10 mouse cellular contexts compared by ENCODE assay signal in genomic region chr5:31138968-31139425, GRCm38 (mm10). TPM values are rescaled to one million over a fixed set of nuclear protein-coding genes. Genes with fewer than 3 reads are reported as not detected.
DNase-seq lines count a peak whose midpoint lies in the region; ATAC-seq and TF ChIP-seq lines count a peak whose summit lies in the region.
"Had no signal": no experiment of that assay in that cellular context is flagged by ENCODE, and none has a peak within 500 bp of the region (broad histone marks: within the 10 kb centered on the region; RNA-seq: fewer than 3 reads in every experiment).

No protein-coding gene starts in this region.

- peaks cover 32% of the 10 kb centered on the region for H3K4me1 ChIP-seq in heart, embryonic 10.5 days
- peaks cover 4% of the 10 kb centered on the region; the same call in 1 of the 2 replicates for H3K4me1 ChIP-seq in heart, adult 2 months (ENCODE audit: control insufficient read depth, insufficient read depth, low read length)
- H3K4me1 ChIP-seq in heart, embryonic 15.5 days (replicated peaks) = peaks cover 25% of the 10 kb centered on the region

- peaks cover 61% of the 10 kb centered on the region for H3K27me3 ChIP-seq in heart, embryonic 10.5 days (ENCODE audit: insufficient read depth, poor library complexity, severe bottlenecking)
- H3K27me3 ChIP-seq in heart, adult 2 months (ENCODE audit: control insufficient read depth, insufficient read depth, low read length) = peaks cover 10% of the 10 kb centered on the region
- peaks cover 60% of the 10 kb centered on the region for H3K27me3 ChIP-seq in heart, embryonic 15.5 days
- H3K27me3 ChIP-seq: CH12.LX had no signal

- H3K36me3 ChIP-seq in heart, embryonic 10.5 days = peaks cover 15% of the 10 kb centered on the region
- H3K36me3 ChIP-seq in heart, adult 2 months (ENCODE audit: control insufficient read depth, insufficient read depth, low read length) = no peaks in the 10 kb centered on the region
- H3K36me3 ChIP-seq in heart, embryonic 15.5 days = peaks cover 11% of the 10 kb centered on the region

- H3K9me3 ChIP-seq in heart, embryonic 10.5 days = no peaks in the 10 kb centered on the region
- no peaks in the 10 kb centered on the region for H3K9me3 ChIP-seq in heart, embryonic 15.5 days (replicated peaks)

- TF ChIP-seq POLR2A in heart, adult 2 months (IDR thresholded peaks at IDR 0.05; ENCODE audit: insufficient read depth, low read depth, low read length) = no peak

- no peak for TF ChIP-seq EP300 in heart, adult 2 months (IDR thresholded peaks at IDR 0.05; ENCODE audit: insufficient read depth, low read depth, low read length)

- no peak for TF ChIP-seq CTCF in heart, adult 2 months (IDR thresholded peaks at IDR 0.05)

- WGBS in heart, embryonic 10.5 days = 9% methylated on average over 9 of the region's 9 CpGs
- 10% methylated on average over 9 of the region's 9 CpGs for WGBS in heart, adult 2 months
- WGBS in heart, embryonic 15.5 days = 7% methylated on average over 9 of the region's 9 CpGs

- H3K27ac ChIP-seq in heart, embryonic 10.5 days = no peak overlapping the region
- H3K27ac ChIP-seq in heart, adult 2 months = no peak overlapping the region; the same call in 1 of the 2 replicates
- H3K27ac ChIP-seq in heart, embryonic 15.5 days = no peak overlapping the region

- no peak overlapping the region for H3K9ac ChIP-seq in heart, adult 2 months (ENCODE audit: low read depth, low read length)
- no peak overlapping the region for H3K9ac ChIP-seq in heart, embryonic 15.5 days

- ATAC-seq in heart, embryonic 15.5 days (replicated peaks; ENCODE audit: insufficient number of reproducible peaks, insufficient read depth, low FRiP score, low read depth) = no peak; the same call in 1 of the 2 replicates
- ATAC-seq in frontal cortex, adult (ENCODE audit: low TSS enrichment) = no peak
- ATAC-seq in erythroid progenitor cell, adult 5-6 weeks (replicated peaks; ENCODE audit: low FRiP score, poor library complexity, severe bottlenecking) = no peak

- peak overlapping the region; percentile 49 for H3K4me3 ChIP-seq in heart, embryonic 10.5 days
- H3K4me3 ChIP-seq in heart, adult 2 months = no peak overlapping the region
- peak overlapping the region; percentile 31 for H3K4me3 ChIP-seq in heart, embryonic 15.5 days

- DNase-seq in heart, embryonic 10.5 days (ENCODE audit: low spot score) = no peak
- no peak for DNase-seq in heart, adult 2 months
- DNase-seq in Muller cell, postnatal 12 days (ENCODE audit: inconsistent ontology term) = peak; percentile 56
- DNase-seq in lung, postnatal 14 days = peak; percentile 14
- DNase-seq in layer of hippocampus, adult 9-10 months (ENCODE audit: low spot score) = no peak

- no peaks in the 10 kb centered on the region for H3K79me2 ChIP-seq in heart, adult 2 months (replicated peaks; ENCODE audit: control insufficient read depth, insufficient read depth, low read length)

- intact Hi-C loops in heart, adult 2 months (cut with DNase I) = no loop called here

- peak overlapping the region; percentile 57 for H3K4me2 ChIP-seq in heart, embryonic 15.5 days

RNA-seq across cellular contexts. Expression of gene Ucn, which starts 0.4 kb away (rescaled TPM):
- polyA plus RNA-seq in heart, embryonic 10.5 days (2016; fragmentation: Nextera tagmentation; extraction: Ambion mirVana) = not detected in 2 replicates
- total RNA-seq in heart, adult 2 months (2021) = not detected
- polyA plus RNA-seq in heart, adult 2 months (2012; rRNA removed) = not detected in 2 replicates
- polyA plus RNA-seq in heart, embryonic 15.5 days (2015; fragmentation: Nextera tagmentation; extraction: Ambion mirVana) = not detected in 2 replicates
- not detected in 2 replicates for total RNA-seq in erythroid progenitor cell, adult 5-6 weeks (2015; ENCODE audit: low replicate concordance)
- total RNA-seq in erythroid progenitor cell, adult 5-6 weeks (2017; ENCODE audit: low replicate concordance) = not detected in 2 replicates
- total RNA-seq: CH12.LX had no signal
- polyA plus RNA-seq: urinary bladder, adult 2 months had no signal

RNA-seq across cellular contexts. Expression of gene Mpv17, which starts 15.1 kb away (rescaled TPM):
- polyA plus RNA-seq in heart, embryonic 10.5 days (2016; fragmentation: Nextera tagmentation; extraction: Ambion mirVana) = 77.3 and 87.3 TPM in 2 replicates
- total RNA-seq in heart, adult 2 months (2021) = 10 to 100 TPM; 46.8 to 50.6 TPM
- polyA plus RNA-seq in heart, adult 2 months (2012; rRNA removed) = 183 and 278 TPM in 2 replicates
- 77.0 and 83.6 TPM in 2 replicates for polyA plus RNA-seq in heart, embryonic 15.5 days (2015; fragmentation: Nextera tagmentation; extraction: Ambion mirVana)
- total RNA-seq in erythroid progenitor cell, adult 5-6 weeks (2015; ENCODE audit: low replicate concordance) = 1.3 and 11.5 TPM in 2 replicates
- total RNA-seq in erythroid progenitor cell, adult 5-6 weeks (2017; ENCODE audit: low replicate concordance) = 0.23 and 4.7 TPM in 2 replicates

RNA-seq across cellular contexts. Expression of gene Trim54, which starts 22.5 kb away (rescaled TPM):
- 17.0 and 23.8 TPM in 2 replicates for polyA plus RNA-seq in heart, embryonic 10.5 days (2016; fragmentation: Nextera tagmentation; extraction: Ambion mirVana)
- 100 to 1,000 TPM; 250 to 368 TPM for total RNA-seq in heart, adult 2 months (2021)
- 186 and 219 TPM in 2 replicates for polyA plus RNA-seq in heart, adult 2 months (2012; rRNA removed)
- 8.0 and 9.9 TPM in 2 replicates for polyA plus RNA-seq in heart, embryonic 15.5 days (2015; fragmentation: Nextera tagmentation; extraction: Ambion mirVana)
- not detected in 2 replicates for total RNA-seq in erythroid progenitor cell, adult 5-6 weeks (2015; ENCODE audit: low replicate concordance)
- total RNA-seq in erythroid progenitor cell, adult 5-6 weeks (2017; ENCODE audit: low replicate concordance) = not detected in 2 replicates
- total RNA-seq: CH12.LX had no signal
- polyA plus RNA-seq: urinary bladder, adult 2 months had no signal

RNA-seq across cellular contexts. Expression of gene Slc30a3, which starts 31.0 kb away (rescaled TPM):
- polyA plus RNA-seq in heart, embryonic 10.5 days (2016; fragmentation: Nextera tagmentation; extraction: Ambion mirVana) = 0.62 and 0.67 TPM in 2 replicates
- under 1 TPM in 1 of 2 experiments, not detected in 1; 0.29 TPM for total RNA-seq in heart, adult 2 months (2021)
- polyA plus RNA-seq in heart, adult 2 months (2012; rRNA removed) = 0.26 and 0.47 TPM in 2 replicates
- polyA plus RNA-seq in heart, embryonic 15.5 days (2015; fragmentation: Nextera tagmentation; extraction: Ambion mirVana) = 0.25 and 0.36 TPM in 2 replicates
- total RNA-seq in erythroid progenitor cell, adult 5-6 weeks (2015; ENCODE audit: low replicate concordance) = not detected in 2 replicates
- total RNA-seq in erythroid progenitor cell, adult 5-6 weeks (2017; ENCODE audit: low replicate concordance) = not detected in 2 replicates
- total RNA-seq: CH12.LX had no signal

RNA-seq across cellular contexts. Expression of gene Dnajc5g, which starts 32.9 kb away (rescaled TPM):
- not detected in 2 replicates for polyA plus RNA-seq in heart, embryonic 10.5 days (2016; fragmentation: Nextera tagmentation; extraction: Ambion mirVana)
- total RNA-seq in heart, adult 2 months (2021) = not detected
- polyA plus RNA-seq in heart, adult 2 months (2012; rRNA removed) = not detected in 2 replicates
- polyA plus RNA-seq in heart, embryonic 15.5 days (2015; fragmentation: Nextera tagmentation; extraction: Ambion mirVana) = not detected in 2 replicates
- total RNA-seq in erythroid progenitor cell, adult 5-6 weeks (2015; ENCODE audit: low replicate concordance) = not detected in 2 replicates
- not detected in 2 replicates for total RNA-seq in erythroid progenitor cell, adult 5-6 weeks (2017; ENCODE audit: low replicate concordance)
- total RNA-seq: CH12.LX had no signal
- polyA plus RNA-seq: urinary bladder, adult 2 months had no signal

Comparison
In these comparisons a context has a peak if more than half of its experiments do, and no peak if none do; other contexts are left out.
1. DNase-seq: peak in Muller cell, postnatal 12 days (single experiment) and lung, postnatal 14 days (single experiment); none in heart, embryonic 10.5 days (single experiment), heart, adult 2 months (0 of 2) and layer of hippocampus, adult 9-10 months (single experiment).